Mouse (Mus musculus) spleen, postnatal 14 days (tissue): ENCODE results near the gene Shisa5.
A peak's percentile ranks its signal among the peaks of the same experiment; 100 is the strongest.

Experiments used
- DNase-seq, 2 experiments: peaks; one replicate each; pipeline ENCODE4 v3.0.0; 2021 to 2022; ENCODE audit warnings: low spot score in 2 of 2

Shisa5 gene

GRCm38 (mm10) chr9:109093786-109094552, 55.6 kb downstream of the Shisa5 start:
- DNase-seq: no peak

GRCm38 (mm10) chr9:109094553-109095136, 56.3 kb downstream of the Shisa5 start:
- no peak for DNase-seq

- peak in 1 of 2 experiments; percentile 18 for DNase-seq
Measured at GRCm38 (mm10) chr9:109095137-109095982, 57.0 kb downstream of the Shisa5 start, which contains the start of gene Plxnb1. Plxnb1 (plus strand) TSS chr9:109095389.

GRCm38 (mm10) chr9:109096251-109096661, 57.9 kb downstream of the Shisa5 start:
- DNase-seq: no peak

GRCm38 (mm10) chr9:109096856-109097255, 58.5 kb downstream of the Shisa5 start:
- no peak for DNase-seq

GRCm38 (mm10) chr9:109097291-109097690, 58.9 kb downstream of the Shisa5 start:
- no peak for DNase-seq

- DNase-seq: no peak
Measured at GRCm38 (mm10) chr9:109097831-109098230, 59.5 kb downstream of the Shisa5 start.

- no peak for DNase-seq
Measured at GRCm38 (mm10) chr9:109098366-109098765, 60.0 kb downstream of the Shisa5 start.

- no peak for DNase-seq
Measured at GRCm38 (mm10) chr9:109098969-109099368, 60.6 kb downstream of the Shisa5 start.

GRCm38 (mm10) chr9:109100307-109100928, 62.1 kb downstream of the Shisa5 start:
- no peak for DNase-seq

- DNase-seq: no peak
Measured at GRCm38 (mm10) chr9:109101933-109102445, 63.6 kb downstream of the Shisa5 start.

- no peak for DNase-seq
Measured at GRCm38 (mm10) chr9:109102541-109102940, 64.2 kb downstream of the Shisa5 start.

- DNase-seq: no peak
Measured at GRCm38 (mm10) chr9:109103250-109103649, 64.9 kb downstream of the Shisa5 start.

- no peak for DNase-seq
Measured at GRCm38 (mm10) chr9:109104083-109104482, 65.7 kb downstream of the Shisa5 start.

- DNase-seq: no peak
Measured at GRCm38 (mm10) chr9:109105011-109105410, 66.6 kb downstream of the Shisa5 start.

- no peak for DNase-seq
Measured at GRCm38 (mm10) chr9:109105648-109106047, 67.3 kb downstream of the Shisa5 start.

GRCm38 (mm10) chr9:109107341-109107740, 69.0 kb downstream of the Shisa5 start:
- no peak for DNase-seq
